Mouse (Mus musculus) MEL (cell line): ENCODE measurements around the gene Olfr1012.

Experiments used
- CHD2 ChIP-seq: IDR thresholded peaks from 2 replicates; pipeline ENCODE4 v1.6.1; 2011; ENCODE audit warnings: low read length, improper control_type of control experiment
- CTCF ChIP-seq, 3 experiments: IDR thresholded peaks in 2 of 3; conservative IDR thresholded peaks in 1 of 3; 2 replicates each; pipeline ENCODE4 v1.5.1; 2011 to 2012; ENCODE audit warnings: low read length in 3 of 3, low read depth in 2 of 3, mild to moderate bottlenecking in 2 of 3, improper control_type of control experiment in 1 of 3, inconsistent platforms in 1 of 3, mixed read lengths in 1 of 3, moderate library complexity in 1 of 3; ENCODE audit not compliant: control insufficient read depth in 1 of 3, insufficient read depth in 1 of 3, poor library complexity in 1 of 3, severe bottlenecking in 1 of 3
- EP300 ChIP-seq, 2 experiments: IDR thresholded peaks; 2 replicates each; pipeline ENCODE4 v1.6.1; 2011; ENCODE audit warnings: improper control_type of control experiment in 2 of 2, low read length in 2 of 2, low read depth in 1 of 2, mild to moderate bottlenecking in 1 of 2
- KAT2A ChIP-seq: conservative IDR thresholded peaks from 2 replicates; pipeline ENCODE4 v1.6.1; 2012; ENCODE audit warnings: low read depth, low read length, improper control_type of control experiment, inconsistent platforms
- POLR2A ChIP-seq, 2 experiments: IDR thresholded peaks; 2 replicates each; pipeline ENCODE4 v1.6.1; 2011 to 2012; ENCODE audit warnings: low read length in 2 of 2, mild to moderate bottlenecking in 2 of 2, control low read depth in 1 of 2, improper control_type of control experiment in 1 of 2, low read depth in 1 of 2, moderate library complexity in 1 of 2; ENCODE audit not compliant: control insufficient read depth in 1 of 2, insufficient read depth in 1 of 2, poor library complexity in 1 of 2
- POLR2AphosphoS5 ChIP-seq: IDR thresholded peaks from 2 replicates; pipeline ENCODE4 v1.6.1; 2012; ENCODE audit warnings: low read depth, borderline replicate concordance, mild to moderate bottlenecking, inconsistent platforms, low read length, moderate library complexity, mixed read lengths

DNA sequence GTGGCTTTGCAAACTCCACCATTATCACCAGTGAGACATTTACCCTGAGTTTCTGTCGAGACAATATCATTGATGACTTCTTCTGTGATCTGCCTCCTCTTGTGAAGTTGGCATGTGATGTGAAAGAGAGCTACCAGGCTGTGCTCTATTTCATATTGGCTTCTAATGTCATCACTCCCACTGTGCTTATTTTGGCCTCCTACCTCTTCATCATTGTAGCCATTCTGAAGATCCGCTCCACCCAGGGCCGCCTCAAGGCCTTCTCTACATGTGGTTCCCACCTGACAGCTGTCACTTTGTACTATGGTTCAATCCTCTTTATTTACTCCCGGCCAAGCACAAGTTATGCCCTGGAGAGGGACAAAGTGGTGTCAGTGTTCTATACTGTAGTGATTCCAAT lies 8.7 kb downstream of the Olfr1012 start:
- no peak for TF ChIP-seq KAT2A
- no peak for TF ChIP-seq CTCF (IDR thresholded peaks at IDR 0.05 in 2 of 3, conservative IDR thresholded peaks at IDR 0.05 in 1 of 3; ENCODE audit: control insufficient read depth in 1 of 3, insufficient read depth in 1 of 3, low read depth in 2 of 3, low read length in 3 of 3, poor library complexity in 1 of 3, severe bottlenecking in 1 of 3)
- no peak for TF ChIP-seq EP300 (IDR thresholded peaks at IDR 0.05; ENCODE audit: low read depth in 1 of 2, low read length in 2 of 2)
- TF ChIP-seq POLR2A (IDR thresholded peaks at IDR 0.05; ENCODE audit: control insufficient read depth in 1 of 2, insufficient read depth in 1 of 2, low read depth in 1 of 2, low read length in 2 of 2, poor library complexity in 1 of 2): no peak
- no peak for TF ChIP-seq POLR2AphosphoS5
- TF ChIP-seq CHD2: no peak
